Mouse (Mus musculus) testis, adult 2 months (tissue): Measurements from ENCODE around the gene Efemp2.

Experiments used
- CTCF ChIP-seq: fragments of 200-500 bp; IDR thresholded peaks from 2 replicates; pipeline ENCODE4 v1.5.1; 2012; ENCODE audit warnings: low read depth, mild to moderate bottlenecking, inconsistent platforms, low read length, moderate library complexity; ENCODE audit not compliant: control insufficient read depth, insufficient read depth, insufficient replicate concordance
- POLR2A ChIP-seq: fragments of 200-500 bp; IDR thresholded peaks from 2 replicates; pipeline ENCODE4 v1.6.1; 2012; ENCODE audit warnings: low read depth, mild to moderate bottlenecking, inconsistent platforms, low read length, moderate library complexity; ENCODE audit not compliant: control insufficient read depth

DNA sequence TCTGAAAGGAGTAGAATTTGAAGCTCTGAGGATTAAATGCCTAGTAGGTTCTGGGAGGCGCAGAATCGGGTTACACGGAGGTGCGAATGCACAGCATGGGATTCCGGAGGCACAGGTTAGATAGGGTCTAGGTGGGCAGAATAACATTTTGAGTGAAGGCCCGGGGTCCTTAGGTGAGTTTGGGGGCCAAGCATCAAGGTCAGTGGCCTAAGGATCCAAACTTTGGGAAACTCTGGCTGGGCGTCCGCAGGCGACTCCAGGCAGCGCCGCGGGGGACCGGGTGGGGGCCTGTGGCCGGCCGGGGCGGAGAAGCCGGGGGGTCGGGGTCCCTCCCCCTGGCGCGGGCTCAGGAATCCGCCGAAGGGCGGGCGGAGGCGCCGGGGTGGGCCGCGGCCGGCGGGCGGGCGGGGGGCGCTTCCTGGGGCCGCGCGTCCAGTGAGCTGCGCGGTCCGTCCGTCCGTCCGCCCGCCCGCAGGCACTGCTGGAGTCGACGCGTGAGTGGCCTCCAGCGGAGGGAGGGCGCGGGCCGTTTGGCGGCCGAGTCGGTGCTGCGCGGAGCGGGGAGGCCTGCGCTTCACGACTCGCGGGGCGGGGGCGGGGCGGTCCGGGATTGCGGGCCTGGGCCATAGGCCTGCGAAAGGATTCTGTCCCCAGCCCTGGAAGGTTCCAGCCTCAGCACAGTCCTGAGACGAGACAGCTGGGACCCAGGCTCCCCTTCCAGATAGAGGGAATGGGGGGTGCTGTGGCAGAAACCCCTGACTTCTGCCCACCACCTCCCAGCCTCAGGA is 721 bp downstream of the Efemp2 start:
- TF ChIP-seq CTCF (no peak), POLR2A (no peak)
